Mouse (Mus musculus): ENCODE measurements around the gene Vmn2r36.
"Not testable (repeated sequence)": the region's sequence is repeated elsewhere in the genome, so short reads cannot be mapped to it uniquely, and the experiment has no call there.

Gene Vmn2r36

GRCm38 (mm10) chr7:7902395-7902794 is at the start of gene Vmn2r36:
Vmn2r36 (minus strand) TSS chr7:7902495.
- DNase-seq: not testable (repeated sequence)

Data from thymus, adult 18-20 months (tissue).